Mouse (Mus musculus) small intestine, adult 2 months (tissue): ENCODE results near the gene Clec4a2.
"Not testable (repeated sequence)": the region's sequence is repeated elsewhere in the genome, so short reads cannot be mapped to it uniquely, and the experiment has no call there.

Experiments
- CTCF ChIP-seq: fragments of 200-500 bp; IDR thresholded peaks from 2 replicates; pipeline ENCODE4 v1.5.1; 2012; ENCODE audit warnings: low read depth, mild to moderate bottlenecking, control low read depth, inconsistent platforms, low read length, moderate library complexity, mixed read lengths; ENCODE audit not compliant: insufficient replicate concordance, insufficient read length; ENCODE audit errors: extremely low read depth
- POLR2A ChIP-seq: fragments of 200-500 bp; IDR thresholded peaks from 2 replicates; pipeline ENCODE4 v1.6.1; 2012; ENCODE audit warnings: low read depth, mild to moderate bottlenecking, control low read depth, inconsistent platforms, low read length, moderate library complexity

DNA sequence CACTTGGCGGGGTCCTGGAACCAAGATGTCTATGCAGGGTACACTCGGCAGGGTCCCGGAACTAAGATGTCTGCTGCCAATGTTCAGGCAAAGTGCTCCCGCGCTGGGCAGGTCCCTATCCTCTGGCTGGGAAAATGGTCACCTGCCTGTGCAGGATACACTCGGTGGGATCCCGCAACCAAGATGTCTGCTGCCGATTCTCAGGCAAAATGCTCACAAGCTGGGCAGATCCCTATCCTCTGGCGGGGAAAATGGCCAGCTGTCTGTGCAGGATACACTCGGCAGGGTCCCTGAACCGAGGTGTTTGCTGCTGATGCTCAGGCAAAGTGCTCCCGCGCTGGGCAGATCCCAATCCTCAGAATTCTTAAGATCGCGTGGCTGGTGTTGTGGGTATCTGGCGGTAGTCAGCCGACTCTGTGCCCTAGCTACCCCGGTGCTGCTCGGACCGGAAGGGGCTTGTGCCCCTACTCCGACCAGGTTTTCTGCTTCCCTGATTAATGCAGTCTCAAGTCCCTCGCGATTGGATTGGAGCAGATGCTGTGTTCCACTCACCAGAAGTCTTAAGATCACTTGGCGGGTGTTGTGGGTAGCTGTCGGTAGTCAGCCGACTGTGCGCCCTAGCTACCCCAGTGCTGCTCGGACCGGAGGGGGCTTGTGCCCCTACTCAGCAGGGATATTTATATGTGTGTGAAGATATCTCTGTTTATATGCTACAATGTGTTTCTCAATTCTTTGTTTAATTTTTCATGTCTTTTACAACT lies 31.7 kb downstream of the Clec4a2 start:
- TF ChIP-seq CTCF, POLR2A: not testable (repeated sequence)
